Mouse (Mus musculus) inflammation-experienced regulatory T-cells (primary cell): ENCODE measurements around the gene Tm4sf20. TPM values are rescaled to one million over a fixed set of nuclear protein-coding genes. Genes with fewer than 3 reads are reported as not detected.

Experiments
- polyA plus RNA-seq, 2 experiments: library from polyadenylated mRNA; unstranded; fragments of 100-300 nt; shearing (Covaris generic); gene quantifications; one replicate each; pipeline ENCODE4 v1.2.1; 2017

The Tm4sf20 gene
- polyA plus RNA-seq, result under 1 TPM in 1 of 2 experiments, not detected in 1; 0.20 TPM

DNA sequence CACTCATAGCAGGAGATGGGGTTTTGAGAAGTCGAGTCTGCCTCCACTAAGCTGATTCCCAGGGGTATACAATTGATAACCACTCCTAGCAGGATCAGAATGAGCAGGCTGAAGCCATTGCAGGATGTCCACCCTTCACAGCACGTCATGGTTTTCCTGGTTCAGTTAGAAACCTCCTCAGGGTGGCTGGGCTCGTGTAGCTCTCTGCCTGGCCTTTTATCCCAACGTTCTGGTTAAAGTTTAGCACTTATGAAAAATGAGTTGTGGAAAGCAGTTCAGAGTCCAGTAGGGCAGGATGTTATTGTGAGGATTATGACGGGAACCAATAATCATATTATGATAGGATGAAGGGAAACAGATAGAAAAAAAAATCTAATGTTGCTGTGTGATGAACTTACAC is at the start of gene Tm4sf20:
Gene Tm4sf20, minus strand, starts transcription at position 193 of the 400 bp plus-strand sequence.

DNA sequence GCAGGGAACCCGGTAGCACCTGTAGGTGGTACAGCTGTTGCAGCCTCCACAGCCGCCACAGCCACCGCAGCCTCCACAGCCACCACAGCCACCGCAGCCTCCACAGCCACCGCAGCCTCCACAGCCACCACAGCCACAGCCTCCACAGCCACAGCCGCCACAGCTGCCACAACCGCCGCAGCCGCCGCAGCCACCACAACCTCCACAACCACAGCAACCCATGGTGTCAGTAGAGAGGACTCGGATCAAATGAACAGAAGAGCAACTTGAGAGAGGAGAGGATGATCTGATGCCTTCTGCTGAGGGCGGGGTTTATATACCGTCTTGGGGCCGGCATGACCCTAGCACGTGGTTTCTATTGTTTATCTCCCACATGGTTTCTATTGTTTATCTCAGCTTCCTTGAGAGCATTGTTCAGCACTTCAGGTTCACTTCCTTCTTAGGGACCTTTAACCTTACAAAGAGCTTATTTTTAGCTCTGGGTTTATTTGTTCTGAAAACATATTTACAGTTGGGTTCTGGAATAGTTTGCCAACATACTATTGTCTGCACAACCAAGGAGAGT is 2.8 kb upstream of the Tm4sf20 start, which contains the start of gene Gm47791:
Gene Gm47791, minus strand, starts transcription at position 222 of the 565 bp plus-strand sequence.

DNA sequence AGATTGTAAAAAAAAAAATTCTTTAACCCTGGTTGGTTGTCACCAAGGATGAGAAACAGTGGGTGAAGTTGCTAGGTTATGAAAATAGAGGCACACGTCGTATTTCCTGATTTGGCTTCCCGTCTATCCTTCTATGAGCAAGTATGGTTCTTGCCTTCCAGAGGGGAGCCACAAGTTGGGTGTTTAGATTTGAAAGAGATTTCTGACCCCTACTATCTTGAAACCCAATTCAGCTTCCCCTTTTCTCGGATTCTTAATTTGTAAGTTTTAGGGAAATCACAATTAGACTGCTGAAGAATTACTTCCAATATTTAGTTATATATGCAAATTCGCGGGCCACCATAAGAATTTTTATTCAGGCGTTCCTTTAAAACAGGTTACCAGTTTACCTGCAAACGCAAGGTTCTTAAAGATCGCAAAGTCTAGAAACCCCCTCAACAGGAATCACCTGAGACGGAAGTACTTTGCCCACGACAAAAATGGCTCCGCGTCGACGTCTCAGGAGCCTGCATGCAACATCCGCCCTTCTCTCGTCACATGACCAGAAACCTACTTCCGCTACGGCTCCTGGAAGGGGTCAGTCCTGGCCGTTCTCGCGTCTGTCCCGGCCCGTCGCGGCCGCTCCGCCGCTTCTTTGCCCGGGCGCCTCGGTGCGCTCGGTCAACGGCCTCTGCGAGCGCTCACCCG is 43.8 kb downstream of the Tm4sf20 start, which contains the start of gene Mff:
Gene Mff, plus strand, starts transcription at position 552 of the 687 bp plus-strand sequence.

Other genes starting within 250 kb of the Tm4sf20 start
- gene Col4a4, start 181.6 kb downstream of the Tm4sf20 start, polyA plus RNA-seq, result under 1 TPM; 0.01 to 0.56 TPM
- gene Col4a3, start 181.5 kb downstream of the Tm4sf20 start, polyA plus RNA-seq, result under 1 TPM; 0.10 to 0.29 TPM
- gene Mff, start 43.6 kb downstream of the Tm4sf20 start, polyA plus RNA-seq, result 100 to 1,000 TPM; 182 to 184 TPM
- not detected for gene Gm47791, start 2.8 kb upstream of the Tm4sf20 start, polyA plus RNA-seq
- gene Agfg1, start 71.0 kb upstream of the Tm4sf20 start, polyA plus RNA-seq, result 100 to 1,000 TPM; 171 to 264 TPM
- gene A030005L19Rik, start 144.9 kb upstream of the Tm4sf20 start, polyA plus RNA-seq, result under 1 TPM in 1 of 2 experiments, not detected in 1; 0.50 TPM
- not detected for gene A030014E15Rik, start 156.5 kb upstream of the Tm4sf20 start, polyA plus RNA-seq
- gene Gm6217, start 162.9 kb upstream of the Tm4sf20 start, polyA plus RNA-seq, result not detected
- not detected for gene A030003K21Rik, start 174.9 kb upstream of the Tm4sf20 start, polyA plus RNA-seq
- gene Gm7544, start 187.6 kb upstream of the Tm4sf20 start, polyA plus RNA-seq, result 1 to 10 TPM in 1 of 2 experiments, not detected in 1; 1.4 TPM
- not detected for gene Gm47955, start 191.8 kb upstream of the Tm4sf20 start, polyA plus RNA-seq
- gene Gm47959, start 232.1 kb upstream of the Tm4sf20 start, polyA plus RNA-seq, result 1 to 10 TPM in 1 of 2 experiments, not detected in 1; 1.0 TPM